Mouse (Mus musculus) spleen, adult 2 months (tissue): Measurements from ENCODE around the gene Gm49368.

Experiments
- CTCF ChIP-seq: fragments of 200-500 bp; IDR thresholded peaks from 2 replicates; pipeline ENCODE4 v1.5.1; 2011; ENCODE audit warnings: mild to moderate bottlenecking, inconsistent platforms; ENCODE audit not compliant: insufficient read depth, insufficient read length, insufficient replicate concordance; ENCODE audit errors: extremely low read depth
- POLR2A ChIP-seq: fragments of 200-500 bp; IDR thresholded peaks from 2 replicates; pipeline ENCODE4 v1.6.1; 2011; ENCODE audit warnings: low read depth, low read length, inconsistent platforms

- no peak for TF ChIP-seq CTCF
- TF ChIP-seq POLR2A = no peak
These were observed 813 bp downstream of the Gm49368 start for GRCm38 (mm10) chr7:128063211-128063781.
